Mouse (Mus musculus): ENCODE measurements at regions not wholly inside any gene's neighbourhood (a gene's known extent, or its start where the extent isn't known, plus 50 kb on each side); places are given as distances from the start of the nearest gene placed in this dataset.
A peak's percentile ranks its signal among the peaks of the same experiment; 100 is the strongest.

DNA sequence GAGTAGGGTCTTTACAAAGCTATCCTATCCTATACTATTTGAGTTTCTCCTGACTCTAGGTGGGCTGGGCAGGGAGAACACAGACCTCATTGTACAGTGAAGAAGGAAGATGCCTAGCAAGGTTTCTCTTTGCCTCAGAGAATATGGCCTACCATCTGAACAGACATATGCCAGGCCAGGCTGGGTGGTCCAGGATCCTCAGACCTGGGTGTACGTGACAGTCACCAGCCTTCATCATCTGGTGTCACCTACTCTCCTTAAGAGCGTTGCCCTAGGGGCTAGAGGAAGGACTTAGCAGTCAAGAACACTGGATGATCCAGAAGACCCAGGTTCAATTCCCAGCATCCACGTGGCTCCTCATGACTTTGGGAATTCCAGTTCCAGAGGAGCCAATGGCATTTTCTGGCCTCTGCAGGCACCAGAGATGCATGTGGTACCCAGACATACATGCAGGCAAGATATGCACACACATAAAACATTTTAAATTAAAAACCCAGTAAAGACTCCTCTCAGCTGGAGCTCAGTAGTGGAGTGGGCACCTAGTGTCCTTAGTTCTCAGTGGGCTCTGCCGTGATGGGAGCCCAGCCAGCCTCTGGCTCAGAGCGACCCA, 214.9 kb downstream of the Bcl2l11 start:
- WGBS: 96% methylated on average over 5 of the region's 5 CpGs
- no peak overlapping the region for H3K27ac ChIP-seq (ENCODE audit: control insufficient read depth, insufficient read depth, low read length)

DNA sequence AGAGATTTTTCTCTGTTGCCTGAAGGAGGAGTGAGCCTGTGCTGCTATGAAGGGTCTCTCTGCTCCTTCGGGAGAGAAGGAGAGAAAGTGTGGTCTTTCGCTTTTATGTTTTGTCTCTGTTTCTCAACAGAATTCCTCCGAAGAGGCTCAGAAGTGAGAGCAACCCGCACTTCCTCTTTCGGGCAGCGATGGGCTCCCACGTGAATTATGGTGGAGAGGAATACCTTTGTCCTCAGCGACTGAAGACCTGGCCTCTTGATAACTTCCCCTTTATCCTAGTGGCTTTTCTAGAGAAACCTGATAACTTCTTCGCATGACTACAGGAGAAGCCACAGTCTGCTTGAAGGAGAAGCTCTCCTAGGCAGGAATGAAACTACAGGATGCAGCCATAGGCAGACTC, 216.4 kb downstream of the Bcl2l11 start:
- Histone ChIP-seq H3K4me3 (ENCODE audit: control insufficient read depth, insufficient read depth, low read length) (no peak overlapping the region), H3K27ac (ENCODE audit: control insufficient read depth, insufficient read depth, low read length) (no peak overlapping the region), H3K4me1 (replicated peaks; ENCODE audit: control insufficient read depth, insufficient read depth, low read length) (peaks cover 28% of the 10 kb centered on the region), H3K36me3 (ENCODE audit: control insufficient read depth, insufficient read depth, low read length) (no peaks in the 10 kb centered on the region), H3K27me3 (ENCODE audit: control insufficient read depth, insufficient read depth, low read length) (no peaks in the 10 kb centered on the region)
- no peak for TF ChIP-seq CTCF (IDR thresholded peaks at IDR 0.05; ENCODE audit: borderline replicate concordance, control insufficient read depth, extremely low read depth, insufficient read depth, low read length, poor library complexity)
- no peak for TF ChIP-seq POLR2A (IDR thresholded peaks at IDR 0.05; ENCODE audit: control insufficient read depth, extremely low read depth, insufficient read depth, low read length, poor library complexity)
- DNase-seq: no peak
- WGBS: 11% methylated on average over 9 of the region's 9 CpGs

More for the DNA sequence above, 214.9 kb downstream of the Bcl2l11 start:
- TF ChIP-seq CTCF (IDR thresholded peaks at IDR 0.05; ENCODE audit: borderline replicate concordance, control insufficient read depth, extremely low read depth, insufficient read depth, low read length, poor library complexity): no peak
- TF ChIP-seq POLR2A (IDR thresholded peaks at IDR 0.05; ENCODE audit: control insufficient read depth, extremely low read depth, insufficient read depth, low read length, poor library complexity): no peak
- Histone ChIP-seq H3K36me3 (ENCODE audit: control insufficient read depth, insufficient read depth, low read length) (no peaks in the 10 kb centered on the region), H3K27me3 (ENCODE audit: control insufficient read depth, insufficient read depth, low read length) (no peaks in the 10 kb centered on the region), H3K4me1 (replicated peaks; ENCODE audit: control insufficient read depth, insufficient read depth, low read length) (peaks cover 28% of the 10 kb centered on the region), H3K4me3 (ENCODE audit: control insufficient read depth, insufficient read depth, low read length) (no peak overlapping the region)
- DNase-seq: no peak

DNA sequence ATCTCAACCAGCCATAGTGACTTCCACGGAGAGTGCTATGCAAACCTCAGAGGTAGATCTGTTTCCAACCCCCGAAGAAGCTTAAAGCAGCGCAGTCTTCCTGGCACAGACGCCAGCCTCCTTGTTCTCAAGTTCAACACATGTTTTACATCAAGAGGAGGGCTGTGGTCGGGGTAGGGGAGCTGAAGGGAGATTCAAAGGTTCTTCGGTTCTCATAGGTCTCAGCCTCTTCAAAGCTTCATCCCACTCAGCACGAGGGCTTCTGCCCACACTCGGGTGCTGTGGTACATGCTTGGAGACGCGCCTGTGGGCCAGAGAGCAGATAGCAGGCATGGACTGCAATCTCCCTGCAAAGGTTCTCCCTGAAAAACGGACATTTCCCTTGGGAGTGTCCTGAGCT, 219.7 kb downstream of the Bcl2l11 start:
- WGBS: 15% methylated on average over 11 of the region's 11 CpGs
- peak; percentile 28 for DNase-seq
- H3K27me3 ChIP-seq (ENCODE audit: control insufficient read depth, insufficient read depth, low read length): no peaks in the 10 kb centered on the region
- H3K4me1 ChIP-seq (replicated peaks; ENCODE audit: control insufficient read depth, insufficient read depth, low read length): peaks cover 9% of the 10 kb centered on the region
- H3K4me3 ChIP-seq (ENCODE audit: control insufficient read depth, insufficient read depth, low read length): no peak overlapping the region
- no peak overlapping the region for H3K27ac ChIP-seq (ENCODE audit: control insufficient read depth, insufficient read depth, low read length)
- H3K36me3 ChIP-seq (ENCODE audit: control insufficient read depth, insufficient read depth, low read length): no peaks in the 10 kb centered on the region
- TF ChIP-seq CTCF (IDR thresholded peaks at IDR 0.05; ENCODE audit: borderline replicate concordance, control insufficient read depth, extremely low read depth, insufficient read depth, low read length, poor library complexity): no peak
- TF ChIP-seq POLR2A (IDR thresholded peaks at IDR 0.05; ENCODE audit: control insufficient read depth, extremely low read depth, insufficient read depth, low read length, poor library complexity): no peak

DNA sequence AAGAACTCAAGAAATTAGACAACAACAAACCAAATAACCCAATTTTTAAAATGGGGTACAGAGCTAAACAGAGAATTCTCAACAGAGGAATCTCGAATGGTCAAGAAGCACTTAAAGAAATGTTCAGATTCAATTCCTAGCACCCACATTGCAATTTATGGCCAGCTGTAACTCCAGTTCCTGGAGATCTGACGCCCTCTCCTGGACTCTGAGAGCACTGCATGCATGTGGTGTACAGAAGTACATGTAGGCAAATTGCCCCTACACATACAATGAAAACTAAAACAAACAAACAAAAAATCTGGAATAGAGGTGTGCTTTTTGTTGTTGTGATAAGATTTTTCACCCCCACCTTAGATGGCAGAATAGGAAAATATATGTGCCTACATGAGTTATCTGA, 222.7 kb downstream of the Bcl2l11 start:
- 89% methylated on average over 2 of the region's 2 CpGs for WGBS
- Histone ChIP-seq H3K27me3 (ENCODE audit: control insufficient read depth, insufficient read depth, low read length) (no peaks in the 10 kb centered on the region), H3K4me1 (replicated peaks; ENCODE audit: control insufficient read depth, insufficient read depth, low read length) (peaks cover 7% of the 10 kb centered on the region), H3K4me3 (ENCODE audit: control insufficient read depth, insufficient read depth, low read length) (no peak overlapping the region), H3K36me3 (ENCODE audit: control insufficient read depth, insufficient read depth, low read length) (no peaks in the 10 kb centered on the region), H3K27ac (ENCODE audit: control insufficient read depth, insufficient read depth, low read length) (no peak overlapping the region)
- no peak for DNase-seq
- TF ChIP-seq POLR2A (IDR thresholded peaks at IDR 0.05; ENCODE audit: control insufficient read depth, extremely low read depth, insufficient read depth, low read length, poor library complexity) (no peak), CTCF (IDR thresholded peaks at IDR 0.05; ENCODE audit: borderline replicate concordance, control insufficient read depth, extremely low read depth, insufficient read depth, low read length, poor library complexity) (no peak)

DNA sequence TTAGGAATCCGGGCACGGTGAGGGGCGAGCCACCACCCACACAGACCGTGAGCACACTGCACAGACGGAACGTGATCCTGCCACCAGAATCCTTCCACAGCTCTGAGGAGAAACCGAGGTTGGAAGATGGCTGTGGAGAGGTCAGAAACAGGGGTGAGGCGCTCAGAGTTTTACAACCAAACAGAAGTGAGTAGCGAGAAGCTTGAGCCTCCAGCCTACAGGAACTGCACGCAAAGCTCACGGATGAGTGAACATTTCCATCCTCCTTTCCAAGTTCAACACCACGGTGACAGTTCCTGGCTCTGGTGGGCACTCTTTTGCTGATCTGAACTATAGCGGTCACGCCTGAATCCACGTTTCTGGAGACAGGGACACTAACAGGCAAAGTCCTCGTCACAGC, 225.6 kb downstream of the Bcl2l11 start:
- TF ChIP-seq POLR2A (IDR thresholded peaks at IDR 0.05; ENCODE audit: control insufficient read depth, extremely low read depth, insufficient read depth, low read length, poor library complexity) (no peak), CTCF (IDR thresholded peaks at IDR 0.05; ENCODE audit: borderline replicate concordance, control insufficient read depth, extremely low read depth, insufficient read depth, low read length, poor library complexity) (no peak)
- DNase-seq: no peak
- Histone ChIP-seq H3K27ac (ENCODE audit: control insufficient read depth, insufficient read depth, low read length) (no peak overlapping the region), H3K4me1 (replicated peaks; ENCODE audit: control insufficient read depth, insufficient read depth, low read length) (no peaks in the 10 kb centered on the region), H3K36me3 (ENCODE audit: control insufficient read depth, insufficient read depth, low read length) (no peaks in the 10 kb centered on the region), H3K4me3 (ENCODE audit: control insufficient read depth, insufficient read depth, low read length) (no peak overlapping the region), H3K27me3 (ENCODE audit: control insufficient read depth, insufficient read depth, low read length) (no peaks in the 10 kb centered on the region)
- 96% methylated on average over 16 of the region's 16 CpGs for whole genome bisulfite sequencing

DNA sequence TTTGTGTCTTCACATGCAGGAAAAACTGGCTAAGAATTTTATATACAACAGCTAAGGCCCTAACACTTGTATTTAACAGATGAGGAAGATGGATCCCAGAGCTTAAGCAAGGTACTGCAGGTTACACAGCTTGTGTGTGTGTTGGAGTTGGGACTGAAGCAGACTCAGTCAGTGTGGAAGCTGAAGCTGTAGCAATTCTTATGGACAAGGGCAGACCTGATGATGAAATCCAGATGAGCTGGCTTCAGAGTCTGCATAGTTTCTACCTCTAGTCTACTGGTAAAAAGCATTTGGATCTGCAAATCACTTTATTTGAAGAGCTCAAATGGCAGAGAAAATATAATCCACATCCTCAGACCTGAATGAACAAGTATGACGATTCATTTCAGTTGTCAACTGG, 226.7 kb downstream of the Bcl2l11 start:
- no peak for DNase-seq
- Histone ChIP-seq H3K36me3 (ENCODE audit: control insufficient read depth, insufficient read depth, low read length) (no peaks in the 10 kb centered on the region), H3K27ac (ENCODE audit: control insufficient read depth, insufficient read depth, low read length) (no peak overlapping the region), H3K4me1 (replicated peaks; ENCODE audit: control insufficient read depth, insufficient read depth, low read length) (no peaks in the 10 kb centered on the region), H3K27me3 (ENCODE audit: control insufficient read depth, insufficient read depth, low read length) (no peaks in the 10 kb centered on the region), H3K4me3 (ENCODE audit: control insufficient read depth, insufficient read depth, low read length) (no peak overlapping the region)
- TF ChIP-seq POLR2A (IDR thresholded peaks at IDR 0.05; ENCODE audit: control insufficient read depth, extremely low read depth, insufficient read depth, low read length, poor library complexity) (no peak), CTCF (IDR thresholded peaks at IDR 0.05; ENCODE audit: borderline replicate concordance, control insufficient read depth, extremely low read depth, insufficient read depth, low read length, poor library complexity) (no peak)
- 90% methylated on average over 1 of the region's 1 CpGs for WGBS

DNA sequence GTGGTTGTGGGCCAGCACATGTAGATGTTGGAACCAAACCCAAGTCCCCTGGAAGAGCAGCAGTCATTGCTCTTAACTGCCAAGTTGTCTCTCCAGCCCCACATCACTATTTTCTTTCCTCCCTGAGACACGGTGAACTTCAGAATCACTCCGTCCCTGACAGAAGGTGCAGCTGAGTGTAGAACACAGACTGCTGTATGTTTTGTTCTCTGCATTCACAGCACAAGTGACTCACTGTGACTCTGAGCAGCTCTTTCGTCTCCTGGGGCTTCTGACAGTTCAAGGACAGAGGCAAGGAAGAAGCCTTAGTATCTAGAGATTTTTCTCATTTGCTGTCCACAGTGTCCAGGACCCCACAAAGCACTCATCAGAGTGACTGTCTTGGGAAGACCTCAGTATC, 227.6 kb downstream of the Bcl2l11 start:
- 96% methylated on average over 3 of the region's 3 CpGs for WGBS
- Histone ChIP-seq H3K27ac (ENCODE audit: control insufficient read depth, insufficient read depth, low read length) (no peak overlapping the region), H3K4me1 (replicated peaks; ENCODE audit: control insufficient read depth, insufficient read depth, low read length) (no peaks in the 10 kb centered on the region), H3K27me3 (ENCODE audit: control insufficient read depth, insufficient read depth, low read length) (no peaks in the 10 kb centered on the region), H3K4me3 (ENCODE audit: control insufficient read depth, insufficient read depth, low read length) (no peak overlapping the region), H3K36me3 (ENCODE audit: control insufficient read depth, insufficient read depth, low read length) (no peaks in the 10 kb centered on the region)
- TF ChIP-seq CTCF (IDR thresholded peaks at IDR 0.05; ENCODE audit: borderline replicate concordance, control insufficient read depth, extremely low read depth, insufficient read depth, low read length, poor library complexity): no peak
- TF ChIP-seq POLR2A (IDR thresholded peaks at IDR 0.05; ENCODE audit: control insufficient read depth, extremely low read depth, insufficient read depth, low read length, poor library complexity): no peak
- DNase-seq: no peak
